Mouse (Mus musculus): ENCODE measurements around the gene Gm10570. TPM values are rescaled to one million over a fixed set of nuclear protein-coding genes. Genes with fewer than 3 reads are reported as not detected.

Gm10570 gene
- polyA plus RNA-seq, 1 experiment, result 1.5 TPM

GRCm38 (mm10) chr4:130323607-130324006 lies 15.1 kb upstream of the Gm10570 start:
- TF ChIP-seq GATA1 (IDR thresholded peaks at IDR 0.05; ENCODE audit: borderline replicate concordance, low read length) (no peak), FLI1 (IDR thresholded peaks at IDR 0.05; ENCODE audit: low read length) (no peak)
- H3K4me3 ChIP-seq (replicated peaks), result no peak overlapping the region
- no peaks in the 10 kb centered on the region for H3K9me3 ChIP-seq
- H3K27me3 ChIP-seq (replicated peaks), result no peaks in the 10 kb centered on the region
- peaks cover 93% of the 10 kb centered on the region for H3K36me3 ChIP-seq (replicated peaks; ENCODE audit: low read length)
- H3K4me1 ChIP-seq, result peaks cover 15% of the 10 kb centered on the region

DNA sequence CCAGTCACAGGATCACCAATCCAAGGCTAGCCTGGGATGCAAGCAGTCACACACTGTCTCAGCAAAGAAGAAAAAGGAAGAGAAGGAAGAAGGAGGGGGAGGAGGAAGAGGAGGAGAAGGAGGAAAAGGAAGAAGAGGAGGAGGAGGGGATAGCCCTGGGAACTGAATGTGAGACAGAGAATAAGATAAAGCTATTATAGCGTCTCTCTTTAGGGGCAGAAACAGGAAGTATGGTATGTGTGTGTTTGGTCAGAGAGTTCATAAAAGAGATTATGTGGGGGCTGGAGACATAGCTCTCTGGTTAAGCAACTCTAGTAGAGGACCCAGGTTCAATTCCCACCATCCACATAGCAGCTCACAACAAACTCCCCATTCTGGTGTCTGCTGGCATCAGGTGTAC lies 14.7 kb upstream of the Gm10570 start:
- H3K4me1 ChIP-seq, result peaks cover 20% of the 10 kb centered on the region
- peaks cover 93% of the 10 kb centered on the region for H3K36me3 ChIP-seq (replicated peaks; ENCODE audit: low read length)
- no peaks in the 10 kb centered on the region for H3K27me3 ChIP-seq (replicated peaks)
- no peaks in the 10 kb centered on the region for H3K9me3 ChIP-seq
- no peak for TF ChIP-seq FLI1 (IDR thresholded peaks at IDR 0.05; ENCODE audit: low read length)
- no peak for TF ChIP-seq GATA1 (IDR thresholded peaks at IDR 0.05; ENCODE audit: borderline replicate concordance, low read length)
- H3K4me3 ChIP-seq (replicated peaks), result no peak overlapping the region

- no peaks in the 10 kb centered on the region for H3K9me3 ChIP-seq
- H3K4me1 ChIP-seq, result peaks cover 22% of the 10 kb centered on the region
- peaks cover 93% of the 10 kb centered on the region for H3K36me3 ChIP-seq (replicated peaks; ENCODE audit: low read length)
- no peaks in the 10 kb centered on the region for H3K27me3 ChIP-seq (replicated peaks)
- TF ChIP-seq FLI1 (IDR thresholded peaks at IDR 0.05; ENCODE audit: low read length) (no peak), GATA1 (IDR thresholded peaks at IDR 0.05; ENCODE audit: borderline replicate concordance, low read length) (no peak)
- H3K4me3 ChIP-seq (replicated peaks), result no peak overlapping the region
Measured at GRCm38 (mm10) chr4:130322567-130322966, 14.1 kb upstream of the Gm10570 start.

GRCm38 (mm10) chr4:130321640-130322039 lies 13.2 kb upstream of the Gm10570 start:
- Histone ChIP-seq H3K9me3 (no peaks in the 10 kb centered on the region), H3K36me3 (replicated peaks; ENCODE audit: low read length) (peaks cover 93% of the 10 kb centered on the region), H3K27me3 (replicated peaks) (no peaks in the 10 kb centered on the region), H3K4me1 (peaks cover 27% of the 10 kb centered on the region), H3K4me3 (replicated peaks) (no peak overlapping the region)
- no peak for TF ChIP-seq GATA1 (IDR thresholded peaks at IDR 0.05; ENCODE audit: borderline replicate concordance, low read length)
- no peak for TF ChIP-seq FLI1 (IDR thresholded peaks at IDR 0.05; ENCODE audit: low read length)

DNA sequence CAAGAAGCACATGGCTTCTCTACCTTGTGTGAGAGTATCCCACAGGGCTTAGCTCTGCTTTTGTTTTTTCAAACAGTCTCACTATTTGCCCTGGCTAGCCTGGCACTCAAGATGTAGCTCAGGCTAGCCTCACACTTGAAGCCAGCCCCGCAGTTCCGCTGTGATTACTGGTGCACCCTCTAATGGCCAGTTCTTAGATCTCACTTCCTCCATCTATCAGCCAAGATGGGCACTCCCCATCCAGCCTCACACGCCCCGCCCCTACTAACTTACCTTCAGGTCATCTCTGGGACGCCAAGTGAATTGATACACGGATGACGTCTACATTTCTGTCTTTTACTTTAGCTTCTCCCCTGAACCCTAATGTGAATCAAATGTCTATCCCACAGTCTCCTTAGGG lies 11.1 kb upstream of the Gm10570 start:
- Histone ChIP-seq H3K36me3 (replicated peaks; ENCODE audit: low read length) (peaks cover 95% of the 10 kb centered on the region), H3K4me3 (replicated peaks) (no peak overlapping the region), H3K9me3 (no peaks in the 10 kb centered on the region), H3K27me3 (replicated peaks) (no peaks in the 10 kb centered on the region), H3K4me1 (peaks cover 35% of the 10 kb centered on the region)
- no peak for TF ChIP-seq GATA1 (IDR thresholded peaks at IDR 0.05; ENCODE audit: borderline replicate concordance, low read length)

DNA sequence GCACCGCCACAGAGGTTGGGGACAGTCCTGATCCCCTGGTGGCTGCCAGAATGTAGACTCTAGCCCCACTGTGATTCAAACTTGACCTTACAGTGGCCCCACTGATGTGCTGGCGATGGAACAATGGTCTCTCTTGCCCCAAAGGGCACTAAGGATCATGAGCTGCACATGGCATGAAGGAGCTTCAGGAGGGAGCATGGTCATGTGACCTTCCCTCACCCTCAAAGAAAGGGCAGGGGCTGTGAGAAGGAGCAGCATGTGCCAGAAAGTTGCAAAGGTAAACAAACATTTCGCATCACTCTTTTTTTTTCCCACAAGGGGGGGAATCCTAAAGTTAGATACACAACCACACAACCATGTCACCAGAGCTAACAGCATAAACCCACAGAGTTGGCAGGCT lies 9.6 kb upstream of the Gm10570 start:
- Histone ChIP-seq H3K4me3 (replicated peaks) (no peak overlapping the region), H3K4me1 (peaks cover 27% of the 10 kb centered on the region), H3K27me3 (replicated peaks) (no peaks in the 10 kb centered on the region), H3K9me3 (no peaks in the 10 kb centered on the region), H3K36me3 (replicated peaks; ENCODE audit: low read length) (peaks cover 93% of the 10 kb centered on the region)
- TF ChIP-seq GATA1 (IDR thresholded peaks at IDR 0.05; ENCODE audit: borderline replicate concordance, low read length) (no peak), FLI1 (IDR thresholded peaks at IDR 0.05; ENCODE audit: low read length) (no peak)

GRCm38 (mm10) chr4:130316691-130317090 lies 8.2 kb upstream of the Gm10570 start:
- TF ChIP-seq FLI1 (IDR thresholded peaks at IDR 0.05; ENCODE audit: low read length), result no peak
- no peak for TF ChIP-seq GATA1 (IDR thresholded peaks at IDR 0.05; ENCODE audit: borderline replicate concordance, low read length)
- H3K27me3 ChIP-seq (replicated peaks), result peaks cover 7% of the 10 kb centered on the region
- no peak overlapping the region for H3K4me3 ChIP-seq (replicated peaks)

GRCm38 (mm10) chr4:130315771-130316527 lies 7.5 kb upstream of the Gm10570 start:
- Histone ChIP-seq H3K4me1 (peaks cover 24% of the 10 kb centered on the region), H3K9me3 (no peaks in the 10 kb centered on the region), H3K36me3 (replicated peaks; ENCODE audit: low read length) (peaks cover 76% of the 10 kb centered on the region), H3K27me3 (replicated peaks) (peaks cover 14% of the 10 kb centered on the region), H3K4me3 (replicated peaks) (no peak overlapping the region)
- TF ChIP-seq GATA1 (IDR thresholded peaks at IDR 0.05; ENCODE audit: borderline replicate concordance, low read length), result no peak
- TF ChIP-seq FLI1 (IDR thresholded peaks at IDR 0.05; ENCODE audit: low read length), result no peak

More at GRCm38 (mm10) chr4:130316691-130317090, 8.2 kb upstream of the Gm10570 start:
- Histone ChIP-seq H3K4me1 (peaks cover 24% of the 10 kb centered on the region), H3K9me3 (no peaks in the 10 kb centered on the region), H3K36me3 (replicated peaks; ENCODE audit: low read length) (peaks cover 82% of the 10 kb centered on the region)

GRCm38 (mm10) chr4:130313552-130313951 lies 5.1 kb upstream of the Gm10570 start:
- peaks cover 54% of the 10 kb centered on the region for H3K36me3 ChIP-seq (replicated peaks; ENCODE audit: low read length)
- peaks cover 28% of the 10 kb centered on the region for H3K4me1 ChIP-seq
- H3K9me3 ChIP-seq, result peaks cover 3% of the 10 kb centered on the region; the same call in 1 of the 2 replicates
- no peak overlapping the region for H3K4me3 ChIP-seq (replicated peaks)
- TF ChIP-seq FLI1 (IDR thresholded peaks at IDR 0.05; ENCODE audit: low read length), result no peak
- peaks cover 38% of the 10 kb centered on the region for H3K27me3 ChIP-seq (replicated peaks)

DNA sequence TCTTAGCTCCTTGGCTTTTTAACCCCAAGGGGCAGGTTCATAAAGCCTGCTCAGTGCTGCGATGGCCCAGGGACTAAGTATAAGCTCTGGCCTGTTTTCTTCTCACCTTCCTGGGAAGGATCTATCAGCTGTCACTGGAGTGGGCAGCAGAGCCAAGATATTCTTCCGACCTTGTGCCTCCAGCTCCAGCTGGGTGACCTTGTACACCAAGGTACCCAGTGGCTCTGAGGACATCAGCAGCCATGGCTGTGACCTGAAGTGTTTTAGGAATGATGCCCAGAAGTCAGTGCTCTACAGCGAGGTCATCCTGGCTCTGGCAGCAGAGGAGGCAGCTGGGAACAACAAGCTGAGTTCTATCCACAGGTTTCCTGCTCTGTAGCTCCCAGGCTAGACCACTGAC lies 4.1 kb upstream of the Gm10570 start:
- Histone ChIP-seq H3K27me3 (replicated peaks) (peaks cover 49% of the 10 kb centered on the region), H3K4me1 (peaks cover 33% of the 10 kb centered on the region), H3K36me3 (replicated peaks; ENCODE audit: low read length) (peaks cover 44% of the 10 kb centered on the region), H3K9me3 (peaks cover 3% of the 10 kb centered on the region; the same call in 1 of the 2 replicates), H3K4me3 (replicated peaks) (no peak overlapping the region)
- TF ChIP-seq GATA1 (IDR thresholded peaks at IDR 0.05; ENCODE audit: borderline replicate concordance, low read length) (no peak), FLI1 (IDR thresholded peaks at IDR 0.05; ENCODE audit: low read length) (no peak)

Measured in megakaryocyte, embryonic 14.5 days (primary cell).